Mouse (Mus musculus) G1E (cell line): ENCODE data around the gene Zic3. TPM values are rescaled to one million over a fixed set of nuclear protein-coding genes. Genes with fewer than 3 reads are reported as not detected.

Experiments
- ATAC-seq: 2 replicates; pipeline ENCODE4 v1.8.0; 2016; ENCODE audit warnings: mild to moderate bottlenecking; ENCODE audit not compliant: insufficient number of reproducible peaks, poor library complexity, low FRiP score, severe bottlenecking; ENCODE audit errors: extremely low read depth
- DNase-seq: peaks from one replicate; pipeline ENCODE4 v3.0.0; 2012; ENCODE audit warnings: low spot score
- H3K27me3 ChIP-seq: 2 replicates; pipeline ENCODE4 v1.6.1; 2012; ENCODE audit warnings: mild to moderate bottlenecking, low read length, inconsistent platforms; ENCODE audit not compliant: insufficient read depth
- H3K36me3 ChIP-seq: replicated peaks from 2 replicates; pipeline ENCODE3; 2012; ENCODE audit warnings: mild to moderate bottlenecking, inconsistent platforms
- H3K4me1 ChIP-seq: 2 replicates; pipeline ENCODE4 v1.6.1; 2012; ENCODE audit warnings: low read depth, low read length, inconsistent platforms, mixed read lengths; ENCODE audit not compliant: insufficient read depth
- H3K4me3 ChIP-seq: 2 replicates; pipeline ENCODE4 v1.5.1; 2012; ENCODE audit warnings: low read depth, mild to moderate bottlenecking, inconsistent platforms, low read length, moderate library complexity, mixed read lengths
- H3K9me3 ChIP-seq: replicated peaks from 2 replicates; pipeline ENCODE4 v1.6.1; 2012; ENCODE audit warnings: inconsistent platforms
- CTCF ChIP-seq: IDR thresholded peaks from 2 replicates; pipeline ENCODE4 v1.5.1; 2012; ENCODE audit warnings: low read depth, low read length, inconsistent platforms, mixed read lengths
- GATA1 ChIP-seq: IDR thresholded peaks from 2 replicates; pipeline ENCODE4 v1.6.1; 2012; ENCODE audit warnings: borderline replicate concordance, low read length, inconsistent platforms, mixed read lengths
- GATA2 ChIP-seq: IDR thresholded peaks from 2 replicates; pipeline ENCODE4 v1.6.1; 2012; ENCODE audit warnings: low read depth, low read length, inconsistent platforms, borderline replicate concordance
- POLR2AphosphoS5 ChIP-seq: IDR thresholded peaks from 2 replicates; pipeline ENCODE4 v1.6.1; 2012; ENCODE audit warnings: low read depth, low read length, inconsistent platforms; ENCODE audit not compliant: insufficient replicate concordance
- TAL1 ChIP-seq: conservative IDR thresholded peaks from 2 replicates; pipeline ENCODE4 v1.6.1; 2012; ENCODE audit warnings: low read depth, low read length, inconsistent platforms, mixed read lengths
- polyA plus RNA-seq: library from polyadenylated mRNA; stranded (reverse); fragments of >175 nt; gene quantifications from 2 replicates; pipeline ENCODE4 v1.2.3, GENCODE M21; 2012
- total RNA-seq, 2 experiments: library from RNA; stranded (forward) in 1 of 2; stranded (reverse) in 1 of 2; fragments of 200-1000 nt in 1 of 2; fragments of >200 nt in 1 of 2; fragmentation: Nextera tagmentation in 1 of 2; gene quantifications; 2 replicates each; pipeline ENCODE4 v1.2.3; 2014 to 2017

Gene Zic3
- total and polyA plus RNA-seq, 3 experiments = 0.05 TPM; not detected in 2

- no peaks in the 10 kb centered on the region for H3K27me3 ChIP-seq
Observed at GRCm38 (mm10) chrX:58018720-58019119, 3.8 kb upstream of the Zic3 start.

DNA sequence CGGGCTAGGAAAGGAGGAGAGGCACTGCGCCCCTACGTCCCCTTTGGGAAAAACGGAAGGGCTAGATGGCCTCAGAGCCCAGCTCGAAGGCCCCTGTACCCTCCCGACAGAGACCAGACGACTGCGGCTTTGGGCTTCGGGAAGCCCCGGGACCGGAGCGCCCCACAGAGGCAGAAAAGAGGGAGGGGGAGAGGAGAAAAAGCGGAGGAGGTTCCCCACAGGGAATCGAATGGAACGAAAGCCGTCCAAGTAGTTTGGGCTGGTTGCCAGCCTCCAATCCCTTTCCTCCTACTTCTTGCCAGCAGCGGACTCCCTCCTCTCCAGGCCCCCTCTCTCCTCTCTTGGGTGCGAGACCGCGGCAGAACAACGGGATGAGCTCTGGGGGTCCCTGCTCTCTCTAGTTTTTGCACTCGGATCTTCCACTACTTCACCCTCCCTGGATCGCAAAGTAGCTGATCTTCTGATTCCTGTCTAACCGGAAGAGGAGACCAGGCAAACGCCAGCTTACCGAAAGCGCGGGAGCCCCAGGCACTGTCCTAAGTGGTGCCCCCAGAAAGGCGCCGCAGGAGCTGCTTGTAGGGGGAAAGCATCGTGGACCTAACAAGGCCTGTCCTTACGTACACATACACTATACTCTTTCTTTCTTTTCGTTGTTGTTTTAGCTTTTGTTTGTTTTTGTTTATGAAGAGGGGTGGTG lies 3.1 kb upstream of the Zic3 start:
- Histone ChIP-seq H3K9me3 (peaks cover 6% of the 10 kb centered on the region), H3K36me3 (no peaks in the 10 kb centered on the region), H3K4me3 (no peak overlapping the region), H3K27me3 (no peaks in the 10 kb centered on the region), H3K4me1 (no peaks in the 10 kb centered on the region)
- no peak for TF ChIP-seq TAL1
- no peak for TF ChIP-seq POLR2AphosphoS5
- TF ChIP-seq GATA1 = no peak
- TF ChIP-seq GATA2 = no peak
- ATAC-seq = no peak
- DNase-seq = no peak

More at GRCm38 (mm10) chrX:58018720-58019119, 3.8 kb upstream of the Zic3 start:
- Histone ChIP-seq H3K4me1 (no peaks in the 10 kb centered on the region), H3K9me3 (peaks cover 6% of the 10 kb centered on the region), H3K4me3 (no peak overlapping the region), H3K36me3 (no peaks in the 10 kb centered on the region)
- no peak for DNase-seq
- TF ChIP-seq POLR2AphosphoS5 (no peak), TAL1 (no peak), GATA2 (no peak), GATA1 (no peak), CTCF (no peak)
- no peak for ATAC-seq

DNA sequence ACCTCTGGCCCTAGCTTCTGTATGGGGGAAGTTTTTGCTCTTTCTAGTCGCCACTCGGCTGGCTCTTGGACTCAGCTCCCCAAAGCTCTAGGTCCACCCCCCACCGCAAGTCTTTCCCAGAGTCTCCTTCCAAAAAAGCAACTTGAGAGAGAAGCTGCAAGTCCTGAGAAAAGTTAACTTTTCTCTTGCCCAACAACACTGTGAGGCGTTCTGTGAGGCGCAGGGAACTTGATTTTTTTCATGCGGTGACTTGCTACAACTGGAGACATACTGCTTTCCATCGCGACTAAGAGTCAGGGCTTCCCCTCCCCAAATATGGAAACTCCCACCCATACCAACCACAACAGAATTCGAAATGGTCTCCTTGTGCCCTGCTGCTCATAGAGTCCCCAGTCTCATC lies 5.1 kb downstream of the Zic3 start:
- H3K9me3 ChIP-seq = peaks cover 30% of the 10 kb centered on the region
- no peak for ATAC-seq
- no peaks in the 10 kb centered on the region for H3K4me1 ChIP-seq
- no peaks in the 10 kb centered on the region for H3K36me3 ChIP-seq
- no peaks in the 10 kb centered on the region for H3K27me3 ChIP-seq
- no peak overlapping the region for H3K4me3 ChIP-seq
- no peak for TF ChIP-seq POLR2AphosphoS5
- TF ChIP-seq CTCF = no peak
- TF ChIP-seq TAL1 = no peak
- no peak for TF ChIP-seq GATA2
- TF ChIP-seq GATA1 = no peak
- DNase-seq = no peak

DNA sequence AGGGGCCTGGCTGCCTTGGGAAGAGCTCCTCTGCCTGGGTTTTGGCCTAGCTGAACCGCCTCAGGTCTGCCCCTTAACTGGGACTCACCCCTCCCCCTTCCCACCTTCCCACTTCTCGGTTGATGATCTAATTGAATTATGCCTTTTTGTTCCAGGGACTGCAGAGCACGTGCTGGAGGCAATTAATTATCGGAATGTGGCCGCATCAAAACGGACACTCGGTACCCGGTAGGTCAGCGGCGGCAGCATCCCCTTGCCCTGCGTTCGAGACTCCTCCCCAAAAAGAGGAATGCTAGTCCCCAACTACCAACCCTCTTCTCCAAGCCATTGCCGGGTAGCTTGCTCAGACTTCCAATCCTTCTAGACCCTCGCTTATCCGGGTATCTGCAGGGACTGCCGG lies 5.6 kb downstream of the Zic3 start:
- Histone ChIP-seq H3K4me1 (no peaks in the 10 kb centered on the region), H3K4me3 (no peak overlapping the region), H3K27me3 (no peaks in the 10 kb centered on the region), H3K36me3 (no peaks in the 10 kb centered on the region), H3K9me3 (peaks cover 30% of the 10 kb centered on the region)
- TF ChIP-seq TAL1 = no peak
- TF ChIP-seq CTCF = no peak
- TF ChIP-seq GATA1 = no peak
- TF ChIP-seq GATA2 = no peak
- TF ChIP-seq POLR2AphosphoS5 = no peak
- DNase-seq = no peak
- no peak for ATAC-seq

DNA sequence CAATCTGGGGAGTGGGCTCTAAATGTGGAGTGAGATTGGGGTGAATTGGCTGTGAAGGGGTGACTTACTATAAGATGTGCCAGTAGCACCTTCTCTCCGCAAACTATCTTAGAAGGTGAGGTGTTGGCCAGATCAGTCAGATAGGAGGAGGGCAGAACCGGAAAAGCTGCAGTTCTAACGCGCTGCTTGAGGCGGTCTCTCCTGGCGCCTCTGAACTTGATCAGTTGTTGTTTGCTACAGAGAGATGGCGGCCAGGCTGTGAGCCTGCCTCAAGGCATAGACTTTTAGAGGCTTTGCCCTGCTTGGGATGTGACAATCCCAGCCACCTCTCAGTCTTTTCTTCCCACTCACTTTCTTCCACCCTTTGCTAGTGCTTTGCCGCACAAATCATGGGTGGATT lies 6.4 kb downstream of the Zic3 start:
- TF ChIP-seq CTCF = no peak
- no peak for TF ChIP-seq POLR2AphosphoS5
- TF ChIP-seq GATA2 = no peak
- TF ChIP-seq TAL1 = no peak
- no peak for TF ChIP-seq GATA1
- DNase-seq (no peak), ATAC-seq (no peak)
- H3K27me3 ChIP-seq = no peaks in the 10 kb centered on the region
- H3K36me3 ChIP-seq = no peaks in the 10 kb centered on the region
- H3K9me3 ChIP-seq = peaks cover 30% of the 10 kb centered on the region
- no peak overlapping the region for H3K4me3 ChIP-seq
- no peaks in the 10 kb centered on the region for H3K4me1 ChIP-seq

DNA sequence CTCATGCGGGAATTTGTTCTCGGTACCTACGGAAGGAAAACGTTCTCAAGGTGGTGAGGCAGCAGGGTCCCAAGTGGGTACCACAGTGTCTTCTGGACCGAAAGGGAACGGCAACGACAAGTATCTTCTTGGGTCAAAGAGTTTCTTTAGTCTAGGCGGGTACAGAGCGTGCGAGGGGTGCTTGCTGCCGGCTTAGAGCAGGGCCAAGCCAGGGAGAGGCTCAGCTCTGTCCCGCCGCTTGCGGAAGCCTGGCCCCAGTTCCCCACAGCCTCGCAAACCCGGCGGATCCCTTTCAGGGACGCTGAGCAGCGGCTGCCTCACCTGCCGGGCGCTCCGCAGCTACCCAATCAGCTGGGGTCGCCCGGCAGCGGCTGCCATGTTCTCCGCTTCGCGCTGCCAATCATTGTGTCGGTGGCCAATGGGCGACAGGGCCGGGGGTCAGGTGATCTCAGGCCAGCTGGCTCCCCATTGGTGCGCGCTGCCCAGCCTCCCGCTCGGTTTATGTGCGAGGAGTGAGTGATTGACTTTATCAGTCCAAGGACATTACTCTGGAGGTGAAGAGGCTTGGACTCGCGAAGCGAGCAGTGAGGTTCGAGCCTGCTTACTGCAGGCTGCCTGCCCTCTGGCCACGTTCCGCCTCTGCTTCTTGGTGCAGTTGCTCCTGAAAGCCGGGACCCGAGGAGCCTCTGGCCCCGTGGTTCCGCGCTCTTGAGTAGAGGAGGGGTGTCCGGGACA lies 7.8 kb downstream of the Zic3 start:
- Histone ChIP-seq H3K27me3 (no peaks in the 10 kb centered on the region), H3K4me3 (no peak overlapping the region), H3K9me3 (peaks cover 30% of the 10 kb centered on the region), H3K4me1 (no peaks in the 10 kb centered on the region), H3K36me3 (no peaks in the 10 kb centered on the region)
- no peak for DNase-seq
- TF ChIP-seq POLR2AphosphoS5 (no peak), GATA2 (no peak), GATA1 (no peak)
- ATAC-seq = no peak
